Mouse (Mus musculus) megakaryocyte, adult 5-6 weeks (primary cell): ENCODE results near the gene Tmem86a. TPM values are rescaled to one million over a fixed set of nuclear protein-coding genes. Genes with fewer than 3 reads are reported as not detected.
A peak's percentile ranks its signal among the peaks of the same experiment; 100 is the strongest.
"Not testable (repeated sequence)": the region's sequence is repeated elsewhere in the genome, so short reads cannot be mapped to it uniquely, and the experiment has no call there.

Experiments used
- ATAC-seq: 2 replicates; pipeline ENCODE4 v1.8.0; 2016; ENCODE audit warnings: mild to moderate bottlenecking, inconsistent platforms; ENCODE audit not compliant: poor library complexity, severe bottlenecking
- total RNA-seq, 2 experiments: library from RNA; stranded (forward) in 1 of 2; stranded (reverse) in 1 of 2; fragments of 153-499, 151-499 nt in 1 of 2; fragments of 221-1000, 200-1000 nt in 1 of 2; gene quantifications; 2 replicates each; pipeline versions ENCODE4 v1.2.3 to v1.2.4; 2015 to 2017

Gene Tmem86a
- total RNA-seq, 2 experiments from 2014 or later = 6.3 to 12.7 TPM

- ATAC-seq = not testable (repeated sequence)
Measured at GRCm38 (mm10) chr7:47026899-47027298, 23.5 kb upstream of the Tmem86a start.

- no peak for ATAC-seq
Measured at GRCm38 (mm10) chr7:47027520-47027919, 22.9 kb upstream of the Tmem86a start.

GRCm38 (mm10) chr7:47030517-47031193 is 19.7 kb upstream of the Tmem86a start:
- no peak for ATAC-seq

- no peak for ATAC-seq
Measured at GRCm38 (mm10) chr7:47031371-47031770, 19.0 kb upstream of the Tmem86a start.

- peak; percentile 77 for ATAC-seq
Measured at GRCm38 (mm10) chr7:47034785-47035384, 15.5 kb upstream of the Tmem86a start.

GRCm38 (mm10) chr7:47035426-47035825 is 15.0 kb upstream of the Tmem86a start:
- ATAC-seq = no peak

GRCm38 (mm10) chr7:47041706-47042105 is 8.7 kb upstream of the Tmem86a start:
- ATAC-seq = no peak

GRCm38 (mm10) chr7:47042121-47042520 is 8.3 kb upstream of the Tmem86a start:
- ATAC-seq = no peak

GRCm38 (mm10) chr7:47042823-47043490 is 7.4 kb upstream of the Tmem86a start:
- ATAC-seq = no peak

GRCm38 (mm10) chr7:47050766-47051165 is 365 bp downstream of the Tmem86a start:
- ATAC-seq = peak; percentile 14

- ATAC-seq = peak; percentile 59
Measured at GRCm38 (mm10) chr7:47051404-47052151, 1.2 kb downstream of the Tmem86a start.

- ATAC-seq = no peak
Measured at GRCm38 (mm10) chr7:47052276-47052675, 1.9 kb downstream of the Tmem86a start.

GRCm38 (mm10) chr7:47053287-47053686 is 2.9 kb downstream of the Tmem86a start:
- no peak for ATAC-seq

GRCm38 (mm10) chr7:47054666-47055065 is 4.3 kb downstream of the Tmem86a start:
- no peak for ATAC-seq

- ATAC-seq = peak; percentile 55
Measured at GRCm38 (mm10) chr7:47055744-47056143, 5.3 kb downstream of the Tmem86a start.

- ATAC-seq = peak; percentile 52
Measured at GRCm38 (mm10) chr7:47056273-47056672, 5.9 kb downstream of the Tmem86a start.

- peak; percentile 15 for ATAC-seq
Measured at GRCm38 (mm10) chr7:47059339-47059738, 8.9 kb downstream of the Tmem86a start.

- peak; percentile 31; the same call in 1 of the 2 replicates for ATAC-seq
Measured at GRCm38 (mm10) chr7:47061560-47061959, 11.2 kb downstream of the Tmem86a start.

- ATAC-seq = no peak
Measured at GRCm38 (mm10) chr7:47066942-47067341, 16.5 kb downstream of the Tmem86a start.

GRCm38 (mm10) chr7:47067879-47068278 is 17.5 kb downstream of the Tmem86a start:
- peak; percentile 71 for ATAC-seq

- peak; percentile 58 for ATAC-seq
Measured at GRCm38 (mm10) chr7:47072551-47072950, 22.1 kb downstream of the Tmem86a start.
